Mouse (Mus musculus) cerebellum, adult 2 months (tissue): ENCODE measurements at regions not wholly inside any gene's neighbourhood (a gene's known extent, or its start where the extent isn't known, plus 50 kb on each side); places are given as distances from the start of the nearest gene placed in this dataset.

Source experiments
- CTCF ChIP-seq: fragments of 200-500 bp; IDR thresholded peaks from 2 replicates; pipeline ENCODE4 v1.5.1; 2011; ENCODE audit warnings: low read depth, mild to moderate bottlenecking, control low read depth, low read length, moderate library complexity, borderline replicate concordance; ENCODE audit not compliant: insufficient read depth
- POLR2A ChIP-seq: fragments of 200-500 bp; IDR thresholded peaks from 2 replicates; pipeline ENCODE4 v1.6.1; 2011; ENCODE audit warnings: low read length, control low read depth, borderline replicate concordance; ENCODE audit not compliant: insufficient read depth

GRCm38 (mm10) chr19:44631356-44632007, 68.8 kb downstream of the Hif1an start:
- no peak for TF ChIP-seq CTCF
- no peak for TF ChIP-seq POLR2A
